Mouse (Mus musculus) retina, postnatal 7 days (tissue): ENCODE results near the gene Gm20481.
"Not testable (repeated sequence)": the region's sequence is repeated elsewhere in the genome, so short reads cannot be mapped to it uniquely, and the experiment has no call there.

Experiments used
- DNase-seq: peaks from one replicate; pipeline ENCODE4 v3.0.0-alpha.2; 2012; ENCODE audit warnings: low read depth, low spot score

Gene Gm20481

GRCm38 (mm10) chr17:34951636-34952377 is 17.9 kb upstream of the Gm20481 start:
- DNase-seq = no peak

DNA sequence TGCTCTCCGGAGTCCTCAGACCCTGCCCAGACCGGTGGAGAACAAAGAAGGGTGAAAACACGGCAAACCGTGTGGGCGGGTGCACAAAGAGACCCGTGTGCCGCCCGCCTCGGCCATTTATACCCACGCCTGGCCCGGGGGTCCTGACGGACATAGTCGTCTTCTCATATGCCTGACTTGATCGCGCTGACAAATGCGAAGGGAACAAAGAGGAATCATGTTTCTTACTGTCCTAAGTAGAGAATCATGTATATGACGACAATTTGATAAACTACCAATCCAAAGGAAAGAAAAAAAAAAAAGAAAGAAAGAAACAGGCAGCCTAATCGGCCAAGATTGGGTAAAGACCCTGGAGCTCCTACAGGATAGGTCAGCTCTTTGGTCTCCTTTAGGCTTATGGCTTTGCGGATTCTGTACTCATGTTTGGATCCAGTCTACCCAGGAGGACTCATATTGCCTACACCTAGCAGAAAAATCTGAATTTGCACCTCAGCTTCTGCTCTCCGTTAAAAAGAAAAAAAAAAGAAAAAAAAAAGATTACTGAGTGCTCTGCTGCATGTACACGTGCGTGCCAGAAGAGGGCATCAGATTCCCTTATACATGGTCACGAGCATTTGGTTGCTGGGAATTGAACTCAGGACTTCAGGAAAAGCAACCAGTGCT is 17.2 kb upstream of the Gm20481 start:
- DNase-seq = peak; percentile 83

DNA sequence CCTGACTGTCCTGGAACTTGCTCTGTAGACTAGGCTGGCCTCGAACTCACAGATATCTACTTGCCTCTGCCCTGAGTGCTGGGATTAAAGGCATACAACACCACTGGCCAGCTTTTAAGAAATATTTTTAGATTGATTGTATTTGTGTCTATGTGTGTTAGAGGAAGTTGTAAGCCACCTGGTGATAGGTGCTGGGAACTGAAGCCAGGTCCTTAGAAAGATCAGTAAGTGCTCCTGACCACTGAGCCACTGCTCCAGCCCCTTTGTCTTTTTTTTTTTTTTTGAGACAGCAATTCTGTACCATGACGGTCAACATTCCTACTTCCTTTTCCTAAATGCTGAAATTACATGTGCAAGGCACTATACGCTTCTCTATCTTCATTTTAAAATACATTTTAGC is 16.5 kb upstream of the Gm20481 start:
- DNase-seq = no peak

GRCm38 (mm10) chr17:34953904-34954303 is 15.8 kb upstream of the Gm20481 start:
- no peak for DNase-seq

- DNase-seq = no peak
Measured at GRCm38 (mm10) chr17:34954831-34955230, 14.9 kb upstream of the Gm20481 start.

- DNase-seq = no peak
Measured at GRCm38 (mm10) chr17:34955884-34956283, 13.8 kb upstream of the Gm20481 start.

DNA sequence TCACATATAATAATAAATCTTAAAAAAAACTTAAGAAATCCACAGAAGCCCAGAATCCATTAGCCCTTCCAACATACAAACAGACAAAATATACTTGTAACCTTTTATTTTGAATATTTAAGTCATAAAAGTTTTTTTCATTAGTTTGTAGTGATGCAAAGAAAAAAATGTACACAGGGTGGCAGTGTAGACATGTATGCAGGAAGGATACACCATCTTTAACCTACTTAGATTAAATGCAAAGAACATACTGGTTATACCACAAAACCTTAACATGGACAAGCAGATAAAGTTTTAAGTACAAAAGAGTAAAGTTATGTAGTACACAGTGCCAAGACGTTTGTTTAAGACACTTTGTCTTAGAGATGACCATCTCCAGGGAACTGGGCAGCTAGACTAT is 13.4 kb upstream of the Gm20481 start:
- no peak for DNase-seq

- not testable (repeated sequence) for DNase-seq
Measured at GRCm38 (mm10) chr17:34957291-34957690, 12.4 kb upstream of the Gm20481 start.

DNA sequence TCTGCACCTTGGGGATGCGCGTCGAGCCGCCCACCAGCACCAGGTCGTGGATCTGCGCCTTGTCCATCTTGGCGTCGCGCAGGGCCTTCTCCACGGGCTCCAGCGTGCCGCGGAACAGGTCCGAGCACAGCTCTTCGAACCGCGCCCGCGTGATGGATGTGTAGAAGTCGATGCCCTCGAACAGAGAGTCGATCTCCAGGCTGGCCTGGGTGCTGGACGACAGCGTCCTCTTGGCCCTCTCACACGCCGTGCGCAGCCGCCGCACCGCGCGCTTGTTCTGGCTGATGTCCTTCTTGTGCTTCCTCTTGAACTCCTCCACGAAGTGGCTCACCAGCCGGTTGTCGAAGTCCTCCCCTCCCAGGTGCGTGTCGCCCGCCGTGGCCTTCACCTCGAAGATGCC is 11.7 kb upstream of the Gm20481 start:
- not testable (repeated sequence) for DNase-seq

GRCm38 (mm10) chr17:34958734-34959129 is 11.0 kb upstream of the Gm20481 start:
- DNase-seq = not testable (repeated sequence)

DNA sequence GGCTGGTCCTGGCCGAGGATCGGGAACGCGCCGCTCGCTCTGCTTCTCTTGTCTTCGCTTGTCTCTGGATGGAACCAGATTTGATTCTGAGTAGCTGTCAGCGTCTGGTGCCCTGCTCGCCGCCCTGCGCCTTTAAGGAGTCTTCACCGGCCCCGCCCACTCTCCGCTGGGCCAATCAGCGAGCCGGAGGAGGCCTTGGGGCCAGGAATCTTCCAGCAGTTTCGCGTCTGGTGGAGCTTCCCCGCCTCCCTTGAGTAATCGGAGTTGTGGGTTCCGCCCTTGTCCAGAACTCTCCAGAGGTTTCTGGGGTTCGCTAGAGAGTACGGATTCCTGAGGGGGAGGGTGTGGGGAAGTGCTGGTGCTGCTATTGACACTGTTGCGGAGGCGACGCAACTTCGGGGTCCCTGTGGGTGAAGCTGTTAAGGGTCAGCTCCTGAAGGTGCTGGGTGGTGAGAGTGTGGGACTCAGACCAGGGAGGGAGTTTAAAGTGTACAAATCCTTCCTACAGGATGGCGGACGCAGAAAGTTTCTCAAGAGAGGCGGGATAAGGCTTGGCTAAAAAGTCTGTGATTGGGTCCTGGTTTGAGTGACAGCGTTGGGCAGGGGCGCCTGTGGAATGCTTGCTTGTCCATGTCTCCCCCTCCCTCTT is 10.5 kb upstream of the Gm20481 start, which contains the start of gene Hspa1b:
Gene Hspa1b, minus strand, starts transcription at position 109 of the 649 bp plus-strand sequence.
- not testable (repeated sequence) for DNase-seq

- no peak for DNase-seq
Measured at GRCm38 (mm10) chr17:34959881-34960515, 9.7 kb upstream of the Gm20481 start.

DNA sequence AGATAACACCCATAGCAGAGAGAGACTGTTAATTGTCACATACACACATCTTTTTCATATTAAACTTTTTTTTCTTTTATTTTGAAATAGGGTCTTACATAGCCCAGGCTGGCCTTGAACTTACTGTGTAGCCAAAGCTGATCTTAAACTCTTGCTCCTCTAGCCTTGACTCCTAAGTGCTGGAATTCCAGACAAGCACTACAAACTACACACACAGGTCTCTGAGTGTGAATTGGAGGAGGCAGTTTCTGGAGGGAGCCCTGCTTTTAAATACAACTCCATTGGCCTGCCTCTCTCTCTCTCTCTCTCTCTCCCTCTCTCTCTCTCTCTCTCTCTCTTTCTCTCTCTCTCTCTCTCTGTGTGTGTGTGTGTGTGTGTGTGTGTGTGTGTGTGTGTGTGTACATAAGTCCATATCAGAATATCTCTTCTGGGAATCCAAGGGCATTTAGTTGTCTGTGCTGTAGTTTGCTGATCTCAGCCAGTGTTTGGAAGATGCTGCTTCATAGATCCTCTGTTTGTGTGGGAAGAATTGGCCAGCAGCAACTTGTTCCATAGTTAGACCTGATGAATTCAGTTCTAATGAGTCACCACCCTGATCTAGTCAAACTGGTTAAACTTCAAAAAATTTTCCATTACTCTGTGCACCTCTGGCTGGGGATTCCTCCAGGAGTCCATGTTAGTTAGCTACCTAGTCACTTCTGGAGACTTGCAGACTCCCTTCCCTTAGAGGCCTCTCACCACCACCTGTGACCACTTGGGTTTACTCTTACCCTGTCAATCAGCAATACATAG is 8.8 kb upstream of the Gm20481 start:
- DNase-seq = no peak

DNA sequence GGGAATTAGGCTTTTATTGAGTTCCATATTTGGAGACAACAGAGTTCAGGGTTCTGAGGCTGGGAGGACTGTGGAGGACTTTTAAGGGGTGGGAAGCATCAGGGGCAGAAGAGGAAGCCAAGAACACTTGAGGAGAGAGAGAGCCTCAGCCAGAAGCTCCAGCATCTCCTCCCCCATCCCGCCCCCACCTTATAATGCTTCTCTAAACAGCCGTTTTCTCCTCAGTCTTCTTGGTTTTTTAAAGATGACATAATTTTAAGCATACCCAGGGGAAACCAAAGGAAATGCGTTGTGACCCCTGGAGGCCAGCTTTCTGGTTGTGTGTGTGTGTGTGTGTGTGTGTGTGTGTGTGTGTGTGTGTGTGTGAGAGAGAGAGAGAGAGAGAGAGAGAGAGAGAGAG is 7.6 kb upstream of the Gm20481 start:
- no peak for DNase-seq

DNA sequence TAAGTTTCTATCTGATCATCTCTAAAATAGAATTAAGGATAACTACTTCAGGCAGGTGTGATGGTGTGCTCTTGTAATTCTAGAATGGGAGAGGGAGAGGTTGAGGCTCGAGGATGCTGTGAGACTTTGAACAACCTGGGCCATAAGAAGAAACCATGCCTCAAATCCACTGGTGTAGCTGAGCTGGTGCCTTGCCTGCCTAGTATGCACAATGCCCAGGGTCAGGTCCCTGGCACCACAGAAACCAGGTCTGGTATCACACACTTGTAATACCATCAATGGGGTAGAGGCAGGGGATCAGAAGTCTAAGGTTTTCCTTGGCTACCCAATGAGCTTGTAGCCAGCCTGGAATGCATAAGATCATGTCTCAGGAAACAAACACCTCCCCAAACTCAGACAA is 6.9 kb upstream of the Gm20481 start:
- DNase-seq = no peak

DNA sequence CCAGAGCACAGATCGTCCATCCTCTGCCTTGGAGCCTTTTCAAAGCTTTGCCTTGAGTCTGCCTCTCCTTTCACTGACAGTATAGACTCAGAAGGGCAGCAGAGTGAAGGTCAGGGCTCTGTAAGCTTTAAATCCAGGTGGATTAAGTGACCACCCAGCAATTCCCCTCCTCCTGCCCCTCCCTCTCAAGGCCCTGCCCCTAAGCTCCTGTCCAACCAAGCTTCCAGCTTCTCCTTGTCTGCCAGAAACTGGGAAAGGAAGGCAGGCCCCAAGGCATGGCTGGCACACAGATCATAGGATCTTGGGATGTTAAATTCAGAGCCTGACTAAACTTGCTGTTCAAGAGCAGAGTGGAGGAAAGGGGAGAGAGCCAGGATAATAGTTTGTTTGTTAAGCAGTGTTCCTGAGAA is 5.1 kb upstream of the Gm20481 start:
- no peak for DNase-seq

GRCm38 (mm10) chr17:34965627-34966026 is 4.1 kb upstream of the Gm20481 start:
- no peak for DNase-seq

GRCm38 (mm10) chr17:34970850-34971249 is 1.1 kb downstream of the Gm20481 start:
- DNase-seq = not testable (repeated sequence)

GRCm38 (mm10) chr17:34971694-34972068 is 2.0 kb downstream of the Gm20481 start:
- DNase-seq = not testable (repeated sequence)

GRCm38 (mm10) chr17:34972069-34972749 is 2.5 kb downstream of the Gm20481 start, which contains the start of the genes Hspa1a and Hspa1l:
Gene Hspa1a (minus strand): TSS chr17:34972156.
Gene Hspa1l (plus strand): TSS chr17:34972703.
- DNase-seq = not testable (repeated sequence)
